Mouse (Mus musculus) urinary bladder, adult 18-20 months (tissue): ENCODE measurements around the gene Tspan15.

Experiments used
- DNase-seq, 2 experiments: peaks; one replicate each; pipeline ENCODE4 v3.0.0; 2022; ENCODE audit warnings: low spot score in 2 of 2, mixed read lengths in 2 of 2

The Tspan15 gene

GRCm38 (mm10) chr10:62230708-62231394 is at the start of gene Tspan15:
Tspan15 (minus strand) TSS chr10:62231251.
- DNase-seq = peak; percentile 92 to 96

GRCm38 (mm10) chr10:62279671-62280070 is 48.6 kb upstream of the Tspan15 start:
- peak in 1 of 2 experiments; percentile 60 for DNase-seq

- DNase-seq = no peak
Measured at GRCm38 (mm10) chr10:62279066-62279465, 48.0 kb upstream of the Tspan15 start.

- no peak for DNase-seq
Measured at GRCm38 (mm10) chr10:62277499-62278293, 46.6 kb upstream of the Tspan15 start.

GRCm38 (mm10) chr10:62275235-62275634 is 44.2 kb upstream of the Tspan15 start:
- DNase-seq = peak; percentile 61 to 76

- no peak for DNase-seq
Measured at GRCm38 (mm10) chr10:62269278-62269677, 38.2 kb upstream of the Tspan15 start.

- DNase-seq = no peak
Measured at GRCm38 (mm10) chr10:62264299-62264698, 33.2 kb upstream of the Tspan15 start.

- DNase-seq = no peak
Measured at GRCm38 (mm10) chr10:62261115-62261886, 30.2 kb upstream of the Tspan15 start.

- no peak for DNase-seq
Measured at GRCm38 (mm10) chr10:62258298-62258697, 27.2 kb upstream of the Tspan15 start.

GRCm38 (mm10) chr10:62252496-62253235 is 21.6 kb upstream of the Tspan15 start:
- DNase-seq = no peak

- no peak for DNase-seq
Measured at GRCm38 (mm10) chr10:62252000-62252488, 21.0 kb upstream of the Tspan15 start, which contains the start of gene Tacr2. Tacr2 (plus strand) TSS chr10:62252438.

GRCm38 (mm10) chr10:62247815-62248214 is 16.8 kb upstream of the Tspan15 start:
- DNase-seq = no peak

- DNase-seq = no peak
Measured at GRCm38 (mm10) chr10:62247156-62247555, 16.1 kb upstream of the Tspan15 start.

GRCm38 (mm10) chr10:62244067-62244466 is 13.0 kb upstream of the Tspan15 start:
- no peak for DNase-seq

- DNase-seq = no peak
Measured at GRCm38 (mm10) chr10:62242896-62243295, 11.8 kb upstream of the Tspan15 start.

- no peak for DNase-seq
Measured at GRCm38 (mm10) chr10:62242358-62242757, 11.3 kb upstream of the Tspan15 start.

- no peak for DNase-seq
Measured at GRCm38 (mm10) chr10:62239270-62239669, 8.2 kb upstream of the Tspan15 start.

- DNase-seq = no peak
Measured at GRCm38 (mm10) chr10:62238688-62239087, 7.6 kb upstream of the Tspan15 start.

GRCm38 (mm10) chr10:62237205-62237604 is 6.2 kb upstream of the Tspan15 start:
- DNase-seq = no peak

- DNase-seq = no peak
Measured at GRCm38 (mm10) chr10:62236165-62236564, 5.1 kb upstream of the Tspan15 start.

- no peak for DNase-seq
Measured at GRCm38 (mm10) chr10:62231811-62232210, 760 bp upstream of the Tspan15 start.
